Mouse (Mus musculus) layer of hippocampus, adult 9-11 months (tissue): ENCODE results near the gene Nmur1.

Experiments used
- DNase-seq: peaks from one replicate; pipeline ENCODE4 v3.0.0; 2022

Gene Nmur1

GRCm38 (mm10) chr1:86406313-86406712 is 19.7 kb downstream of the Nmur1 start:
- peak; percentile 56 for DNase-seq

- no peak for DNase-seq
Observed at GRCm38 (mm10) chr1:86404834-86405233, 21.2 kb downstream of the Nmur1 start.

DNA sequence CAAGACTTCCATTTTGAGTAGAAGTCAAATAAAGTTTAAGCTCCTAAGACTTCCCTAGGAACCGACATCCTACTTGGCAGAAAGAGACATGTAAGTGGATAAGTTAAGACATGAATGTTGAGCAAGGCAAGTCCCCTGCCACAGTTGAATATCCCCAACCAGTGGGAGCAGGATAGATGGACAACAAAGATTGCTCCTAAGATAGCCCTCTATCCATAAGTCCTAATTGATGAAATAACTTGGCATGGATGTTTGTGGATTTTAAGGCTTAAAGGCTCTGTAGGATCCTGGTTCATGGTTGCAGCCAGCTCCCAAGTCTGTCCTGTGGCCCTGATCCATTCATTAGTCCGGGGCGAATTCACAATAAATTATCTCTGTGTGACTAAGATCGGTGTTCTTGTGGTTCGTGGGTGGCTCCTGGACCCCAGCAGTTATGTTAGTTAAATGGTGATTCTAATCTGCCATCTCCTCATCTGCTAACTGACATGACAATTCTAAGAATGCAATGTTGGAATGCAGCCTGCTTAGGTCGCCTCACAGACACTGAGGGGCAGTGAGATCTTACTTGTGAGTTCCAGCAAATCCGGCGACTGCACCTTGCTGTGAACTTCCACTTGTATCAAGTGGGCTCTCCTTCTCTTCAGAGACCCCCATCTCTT is 25.8 kb downstream of the Nmur1 start:
- no peak for DNase-seq

- no peak for DNase-seq
Observed at GRCm38 (mm10) chr1:86399322-86399721, 26.7 kb downstream of the Nmur1 start.

DNA sequence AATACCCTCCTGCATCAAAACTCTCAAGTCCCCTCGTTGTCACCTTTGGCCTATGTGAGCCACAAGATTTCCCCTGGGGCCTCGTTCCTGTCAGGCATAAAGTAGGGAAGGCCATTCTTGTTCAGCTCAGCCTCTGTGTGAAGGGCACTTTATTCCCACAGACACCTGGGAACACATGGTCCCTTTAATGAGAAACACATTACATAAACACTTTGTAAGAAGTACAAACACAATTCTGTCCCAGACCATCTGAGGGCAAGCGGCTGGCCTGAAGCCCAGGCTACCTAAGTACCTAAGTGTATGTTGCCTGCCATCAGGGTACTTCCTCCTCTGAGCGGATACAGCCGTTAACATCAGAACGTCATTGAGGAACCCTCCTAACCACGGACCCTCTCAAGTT is 27.8 kb downstream of the Nmur1 start:
- no peak for DNase-seq

GRCm38 (mm10) chr1:86397621-86398020 is 28.4 kb downstream of the Nmur1 start:
- no peak for DNase-seq

GRCm38 (mm10) chr1:86395897-86396296 is 30.1 kb downstream of the Nmur1 start:
- no peak for DNase-seq

DNA sequence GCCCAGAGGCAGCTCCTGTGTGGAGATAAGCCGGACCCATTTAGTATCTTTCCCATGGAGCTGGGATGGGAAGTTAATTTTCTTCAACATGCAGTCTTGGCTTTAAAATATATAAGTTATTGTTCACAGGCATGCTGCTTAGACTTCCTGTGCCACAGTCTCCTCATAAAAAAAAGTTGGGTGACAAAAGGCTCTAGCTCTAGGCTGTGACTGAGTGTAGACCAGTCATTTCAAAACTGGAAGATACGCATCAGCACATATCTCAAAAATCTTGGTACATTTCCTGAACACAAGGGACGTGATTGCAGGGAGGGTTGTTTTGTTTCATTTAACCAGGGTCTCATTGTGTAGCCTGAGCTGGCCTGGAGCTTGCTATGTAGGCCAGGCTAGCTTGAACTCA is 31.8 kb downstream of the Nmur1 start:
- DNase-seq, result no peak

- DNase-seq, result no peak
Observed at GRCm38 (mm10) chr1:86393219-86393618, 32.8 kb downstream of the Nmur1 start.

DNA sequence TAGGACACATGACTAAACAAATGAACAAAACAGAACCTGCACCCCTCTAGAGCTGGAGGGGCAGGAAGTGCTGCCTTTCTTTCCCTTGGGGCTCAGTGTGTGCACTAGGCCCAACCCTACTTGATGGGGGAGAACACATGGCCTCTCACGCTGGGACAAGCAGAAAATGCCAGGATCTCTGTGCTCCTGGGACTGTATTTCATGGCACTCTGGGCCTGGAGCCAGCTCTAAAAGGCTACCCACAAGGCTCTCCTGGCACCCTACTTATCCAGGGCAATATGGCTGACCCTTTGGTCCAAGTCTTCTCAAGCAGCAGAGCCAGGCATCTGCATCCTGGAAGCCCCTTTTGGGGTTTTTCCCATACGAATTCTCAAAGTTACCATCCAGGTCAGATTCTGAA is 34.6 kb downstream of the Nmur1 start:
- DNase-seq, result no peak

DNA sequence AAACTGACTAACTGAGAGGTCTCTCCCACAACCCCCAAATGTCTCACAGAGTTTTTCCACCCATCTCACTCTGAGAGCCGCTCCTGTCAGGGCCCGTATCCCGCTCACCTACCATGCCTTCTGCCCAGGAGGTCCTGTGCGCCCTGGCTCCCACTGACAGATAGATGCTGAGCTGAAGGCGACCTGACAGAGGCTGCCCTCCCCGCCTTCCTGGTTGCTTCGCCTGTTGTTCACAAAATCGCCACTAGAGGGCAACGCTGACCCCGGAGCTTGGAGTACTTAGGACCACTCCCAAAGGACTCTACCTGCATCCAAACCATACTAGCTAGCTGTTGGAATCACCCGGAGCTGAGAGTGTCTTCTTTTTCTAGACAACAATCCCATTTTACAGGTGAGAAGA is 36.8 kb downstream of the Nmur1 start:
- DNase-seq, result no peak

DNA sequence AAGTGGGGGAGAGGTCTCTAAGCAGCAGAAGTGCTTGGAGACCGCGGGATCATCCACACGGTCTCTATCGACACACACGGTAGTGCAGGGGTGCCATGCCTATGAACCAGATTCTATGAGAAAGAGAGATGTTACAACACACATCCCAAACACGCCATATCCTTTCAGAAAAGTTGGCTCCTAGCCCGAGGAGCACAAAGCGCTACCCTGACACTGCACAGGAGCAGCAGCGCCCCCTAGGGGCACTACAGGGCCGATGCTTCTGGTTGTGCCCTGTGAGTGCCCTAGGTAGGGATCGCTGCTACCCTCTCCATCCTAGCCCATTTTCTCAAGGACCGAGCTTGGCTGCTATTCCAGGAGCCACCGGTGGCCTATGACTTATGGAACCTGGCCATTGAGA is 45.0 kb downstream of the Nmur1 start:
- peak; percentile 80 for DNase-seq

DNA sequence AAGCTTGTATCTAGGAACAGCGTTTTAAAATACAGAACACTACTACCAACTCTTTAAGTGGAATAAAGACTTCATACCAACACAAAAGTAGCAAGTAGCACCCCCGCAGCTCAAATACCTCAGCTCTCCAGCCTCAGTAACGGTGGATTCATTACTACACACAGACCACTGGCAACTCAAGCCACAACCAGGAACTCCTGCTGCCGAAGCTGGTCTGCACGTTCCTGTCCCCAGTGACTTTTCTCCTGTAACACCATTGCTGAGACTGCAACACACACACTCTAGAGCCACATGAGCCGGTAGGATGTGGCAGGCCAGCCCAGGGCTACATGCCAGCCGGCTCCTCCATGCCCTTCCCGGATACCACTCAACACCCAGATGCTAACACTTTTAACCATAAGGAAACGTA is 46.9 kb downstream of the Nmur1 start:
- DNase-seq, result peak; percentile 28

GRCm38 (mm10) chr1:86378662-86379061 is 47.4 kb downstream of the Nmur1 start:
- DNase-seq, result no peak

DNA sequence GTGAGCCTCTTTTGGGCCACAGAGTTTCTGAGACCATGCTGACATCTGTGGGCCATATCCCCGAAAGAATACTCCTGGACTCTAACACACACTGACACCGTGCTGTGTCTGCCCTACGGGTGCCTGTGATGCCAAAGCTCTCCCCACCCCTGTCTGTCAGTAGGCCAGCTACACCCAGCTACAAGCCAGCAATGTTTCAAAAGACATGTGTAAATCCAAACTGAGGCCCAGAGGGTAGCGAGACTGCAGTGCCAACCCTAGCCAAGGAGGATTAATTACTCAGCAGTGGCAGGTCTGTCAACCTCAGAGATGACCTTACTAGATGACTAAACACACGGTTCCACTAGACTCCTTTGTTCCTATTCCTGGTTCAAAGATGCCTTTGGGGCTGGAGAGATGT is 49.7 kb downstream of the Nmur1 start:
- no peak for DNase-seq

GRCm38 (mm10) chr1:86371997-86372396 is 54.0 kb downstream of the Nmur1 start:
- peak; percentile 47 for DNase-seq

GRCm38 (mm10) chr1:86368086-86368485 is 57.9 kb downstream of the Nmur1 start:
- no peak for DNase-seq

DNA sequence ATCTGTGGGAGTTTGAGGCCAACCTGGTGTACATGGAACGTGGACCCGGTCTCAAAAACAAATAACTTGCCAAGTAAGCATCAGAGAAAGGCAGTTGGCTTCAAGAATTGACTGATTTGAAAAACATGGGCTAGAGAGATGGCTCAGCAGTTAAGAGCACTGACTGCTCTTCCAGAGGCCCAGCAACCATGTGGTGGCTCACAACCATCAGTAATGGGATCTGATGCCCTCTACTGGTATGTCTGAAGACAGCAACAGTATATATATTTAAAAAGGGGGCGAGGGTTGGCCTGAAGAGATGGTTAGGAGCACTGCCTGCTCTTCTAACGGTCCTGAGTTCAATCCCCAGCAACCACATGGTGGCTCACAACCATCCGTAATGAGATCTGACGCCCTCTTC is 62.4 kb downstream of the Nmur1 start:
- no peak for DNase-seq

DNA sequence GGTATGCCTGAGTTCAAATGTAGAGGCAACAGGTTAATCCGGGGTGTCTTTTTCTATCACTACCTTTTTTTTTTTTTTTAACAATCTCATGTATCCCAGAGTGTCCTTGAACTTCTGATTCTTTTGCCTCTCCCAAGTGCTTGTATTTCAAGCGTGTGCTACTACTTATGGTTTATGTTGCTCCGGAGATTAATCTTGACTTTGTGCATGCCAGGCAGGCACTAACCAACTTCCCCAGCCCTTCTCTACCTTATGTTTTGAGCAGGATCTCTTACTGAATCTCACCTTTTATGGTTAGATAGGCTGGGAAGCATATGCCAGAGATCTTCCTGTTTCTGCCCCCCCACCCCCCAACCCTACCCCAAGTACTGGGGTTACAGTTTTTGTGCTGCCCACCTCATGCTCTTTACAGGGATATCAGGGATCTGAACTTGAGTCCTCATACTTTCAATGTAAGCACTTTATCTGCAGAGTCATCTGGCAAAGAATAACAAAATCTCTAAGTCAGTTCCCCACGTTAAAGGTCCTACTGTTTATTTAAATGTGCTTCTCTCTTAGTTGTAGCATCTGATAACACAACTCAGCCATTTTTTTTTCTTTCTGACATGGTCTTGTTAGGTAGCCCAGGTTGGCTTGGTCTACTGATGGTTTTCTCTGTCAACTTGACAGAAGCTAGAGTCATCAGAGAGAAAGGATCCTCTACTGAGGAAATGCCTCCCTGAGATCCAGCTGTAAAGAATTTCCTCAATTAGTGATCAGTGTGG is 64.0 kb downstream of the Nmur1 start:
- DNase-seq, result no peak

GRCm38 (mm10) chr1:86360441-86360840 is 65.6 kb downstream of the Nmur1 start:
- no peak for DNase-seq

DNA sequence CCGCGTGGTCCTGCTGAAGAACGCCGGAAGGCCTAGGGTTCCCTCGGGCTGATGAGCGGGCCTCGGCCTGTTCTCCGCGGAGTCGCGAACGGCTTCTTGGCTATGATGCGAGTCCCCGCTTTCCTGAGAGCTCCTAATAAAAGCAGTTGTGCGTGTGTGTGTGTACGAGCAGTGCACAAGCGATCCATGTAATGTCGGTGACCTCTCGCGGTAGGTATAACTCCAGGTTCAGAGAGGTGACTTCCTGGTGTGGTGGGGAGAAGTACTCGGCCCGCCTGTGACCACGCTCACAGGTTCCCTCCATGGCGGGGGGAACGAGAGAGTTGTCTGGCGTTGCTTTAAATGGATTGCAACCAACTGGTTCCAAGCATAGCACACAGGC is 66.2 kb downstream of the Nmur1 start:
- DNase-seq, result no peak

GRCm38 (mm10) chr1:86358906-86359797 is 66.9 kb downstream of the Nmur1 start, which contains the start of gene Ncl:
Gene Ncl, minus strand, starts transcription at chr1:86359400.
- peak; percentile 99 for DNase-seq

- DNase-seq, result no peak
Observed at GRCm38 (mm10) chr1:86358229-86358905, 67.7 kb downstream of the Nmur1 start.
